Mouse (Mus musculus): ENCODE data around the gene Ifi27l2a.

Ifi27l2a gene

DNA sequence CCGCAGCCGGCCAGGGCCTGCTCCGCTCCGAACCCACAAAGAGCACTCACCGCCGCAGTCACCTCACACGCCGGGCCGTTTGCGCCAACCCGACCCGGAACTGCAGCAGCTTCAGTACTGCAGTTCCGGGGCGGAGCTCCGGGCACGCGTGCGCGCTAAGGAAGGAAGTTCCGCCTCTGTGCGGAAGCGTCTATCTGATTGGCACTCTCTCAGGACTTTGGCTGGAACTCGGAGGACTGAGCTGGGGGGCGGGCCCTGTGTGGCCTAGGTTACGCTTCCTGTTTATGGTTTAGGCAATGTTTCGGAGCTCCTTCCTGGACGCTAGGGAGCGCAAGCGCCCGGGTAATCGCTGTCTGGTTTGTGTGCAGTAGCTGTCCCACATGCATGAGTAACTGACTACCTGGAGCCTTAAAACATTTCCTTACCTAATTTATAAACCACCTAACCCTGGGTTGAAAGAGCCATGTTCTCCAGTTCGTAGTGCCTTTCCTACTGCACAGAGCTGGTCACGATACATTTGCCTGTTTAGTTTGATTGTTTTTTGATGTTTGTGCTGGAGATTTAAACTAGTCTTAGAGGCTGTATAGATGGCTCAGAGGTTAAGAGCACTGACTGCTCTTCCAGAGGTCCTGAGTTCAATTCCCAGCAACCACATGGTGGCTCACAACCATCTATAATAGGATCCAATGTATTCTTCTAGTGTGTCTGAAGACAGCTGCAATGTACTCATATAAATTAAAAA, 17.6 kb downstream of the Ifi27l2a start, which contains the start of gene Ddx24:
Gene Ddx24, minus strand, starts transcription at position 102 of the 742 bp plus-strand sequence.
- peak; percentile 99 for DNase-seq (ENCODE audit: low spot score)

DNA sequence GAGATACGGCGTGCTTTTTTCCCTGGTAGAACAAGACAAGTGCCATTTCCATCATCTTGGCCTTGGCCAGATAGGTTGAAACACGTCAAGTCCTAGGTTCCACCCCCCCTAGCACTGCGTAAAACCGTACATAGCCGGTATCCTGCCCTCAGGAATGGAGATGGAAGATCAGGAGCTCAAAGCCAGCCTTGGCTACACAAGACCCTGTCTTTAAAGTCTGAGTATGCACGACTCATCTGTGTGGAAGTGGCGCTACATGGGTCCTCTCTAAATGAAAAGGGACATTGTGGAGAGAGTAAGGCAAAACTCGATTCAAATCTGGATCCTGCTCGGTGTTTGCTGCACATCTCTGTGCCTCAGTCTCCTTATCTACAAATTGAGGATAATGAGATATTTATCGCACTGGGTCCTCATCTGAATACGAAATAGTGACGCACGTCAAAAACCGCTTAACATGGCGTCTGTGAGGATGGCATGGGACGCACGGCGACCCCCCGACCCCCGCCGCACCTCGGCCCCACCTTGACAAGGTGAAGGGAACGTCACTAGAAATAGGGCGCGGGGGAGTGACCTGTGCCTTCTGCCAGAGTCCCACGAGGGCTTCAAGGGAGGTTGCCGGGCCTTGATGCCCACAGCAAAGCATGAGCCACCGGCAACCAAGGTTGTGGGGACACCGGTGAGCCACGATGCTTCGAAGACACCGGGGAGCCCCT, 18.3 kb downstream of the Ifi27l2a start:
- no peak for DNase-seq (ENCODE audit: low spot score)

DNA sequence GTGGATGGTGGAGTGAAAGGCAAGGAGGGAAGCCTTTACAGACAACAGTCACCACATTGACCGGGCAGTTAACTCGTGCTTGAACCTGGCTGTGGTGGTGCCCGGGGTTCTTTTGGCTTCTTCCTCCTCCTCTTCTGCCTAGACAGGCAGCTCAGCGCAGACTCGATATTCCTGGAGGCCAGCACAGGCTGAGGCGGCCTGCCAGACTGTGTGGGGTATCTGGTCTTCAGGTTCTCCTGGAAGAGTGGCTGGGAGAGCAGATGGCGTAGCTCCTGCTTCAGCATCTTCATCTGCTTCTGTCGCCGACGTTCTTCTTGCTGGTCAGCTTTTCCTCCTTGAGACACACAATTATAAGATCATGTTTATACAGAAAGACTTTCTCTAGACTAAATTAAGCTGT, 35.3 kb downstream of the Ifi27l2a start:
- no peak for DNase-seq (ENCODE audit: low spot score)

DNA sequence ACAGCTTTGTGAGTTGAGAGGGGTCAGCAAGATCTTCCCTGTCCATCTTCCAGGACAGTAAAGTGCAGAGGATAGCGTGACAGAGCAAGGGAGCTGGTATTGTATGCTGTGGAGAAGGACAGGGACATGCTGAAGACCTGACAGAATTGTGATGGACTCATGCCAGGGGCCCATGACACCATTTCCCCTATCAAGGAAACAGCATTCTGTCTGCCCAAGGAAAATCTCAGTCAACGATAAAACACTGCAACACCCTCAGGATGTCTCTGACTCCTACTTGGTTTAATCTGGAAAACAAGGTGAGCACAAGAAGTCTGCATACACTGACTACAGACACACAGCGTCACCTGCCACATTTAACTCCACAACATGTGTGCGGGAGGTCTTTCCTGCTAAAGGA, 35.8 kb downstream of the Ifi27l2a start, which contains the start of gene 9330161L09Rik:
Gene 9330161L09Rik, minus strand, starts transcription at position 101 of the 400 bp plus-strand sequence.
- no peak for DNase-seq (ENCODE audit: low spot score)

DNA sequence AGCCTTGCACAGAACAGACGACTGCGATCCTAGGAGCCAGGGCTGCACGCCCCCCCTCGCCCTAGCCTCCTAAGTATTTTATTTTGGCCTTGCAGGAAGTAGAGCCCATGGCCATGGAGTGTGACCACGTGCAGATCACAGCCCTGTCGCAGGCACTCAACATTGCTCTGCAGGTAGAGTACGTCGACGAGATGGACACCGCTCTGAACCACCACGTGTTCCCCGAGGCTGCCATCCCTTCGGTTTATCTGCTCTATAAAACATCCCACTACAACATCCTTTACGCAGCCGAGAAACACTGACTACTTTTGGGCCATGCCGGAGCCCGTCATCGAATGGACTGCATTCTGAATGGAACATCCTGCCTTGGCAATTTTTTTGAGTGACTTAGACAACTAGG, 39.3 kb downstream of the Ifi27l2a start:
- DNase-seq (ENCODE audit: low spot score) = no peak

DNA sequence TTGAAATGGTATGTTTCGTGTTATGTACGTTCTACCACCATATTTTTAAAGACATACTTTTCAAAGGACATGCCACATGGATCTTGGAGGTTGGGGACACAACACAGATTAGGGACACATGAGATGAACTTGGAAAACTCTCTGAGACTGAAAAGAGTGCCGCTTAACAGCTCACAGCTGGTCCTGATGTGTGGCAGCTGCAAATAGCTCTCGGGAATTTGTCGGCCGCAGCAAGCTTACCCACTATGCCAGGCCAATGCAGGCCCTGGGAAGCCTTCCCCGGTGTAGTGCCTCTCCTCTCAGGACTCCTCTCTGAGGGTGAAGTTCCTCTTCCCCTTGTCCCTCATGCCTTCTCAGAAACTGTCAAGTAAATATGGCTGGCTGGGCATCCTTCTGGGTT, 46.7 kb downstream of the Ifi27l2a start:
- DNase-seq (ENCODE audit: low spot score) = no peak

DNA sequence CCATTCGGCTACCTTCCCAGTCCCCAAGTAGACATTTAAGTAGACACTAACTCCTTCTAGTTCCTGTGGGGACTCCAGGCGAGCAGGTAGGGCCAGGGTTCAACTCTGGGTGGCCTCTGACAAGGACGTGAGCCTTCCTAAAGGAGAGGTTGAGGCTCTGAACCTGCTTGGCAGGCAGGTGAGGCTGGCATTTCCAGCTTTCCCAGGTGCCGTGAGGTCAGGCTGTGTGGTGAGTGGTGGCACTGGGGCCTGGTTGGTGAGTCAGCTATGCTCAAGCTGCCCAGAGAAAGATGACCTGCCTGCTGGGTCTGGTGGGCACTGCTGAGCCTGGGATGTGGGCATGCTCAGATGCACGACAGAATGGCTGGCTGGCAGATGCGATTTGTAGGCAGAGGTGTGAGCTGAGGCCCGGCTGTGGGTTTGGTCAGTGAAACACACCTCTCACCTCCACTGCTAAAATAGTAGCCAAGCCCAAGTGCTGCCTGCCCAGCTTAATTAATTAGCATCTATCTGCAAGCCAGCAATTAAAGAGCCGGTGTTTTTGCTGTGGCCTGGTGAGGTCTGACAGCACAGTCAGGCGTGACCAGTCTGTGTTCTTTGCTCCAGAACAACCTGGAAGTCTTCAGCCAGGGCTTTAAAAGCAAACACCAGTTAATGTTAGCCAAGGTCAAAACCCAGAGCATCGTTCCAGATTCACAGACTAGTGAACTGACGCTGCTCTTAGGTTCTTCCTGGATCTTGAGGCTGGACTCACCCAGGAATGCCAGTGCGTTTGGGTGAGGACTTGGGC, 47.8 kb downstream of the Ifi27l2a start:
- DNase-seq (ENCODE audit: low spot score) = no peak

DNA sequence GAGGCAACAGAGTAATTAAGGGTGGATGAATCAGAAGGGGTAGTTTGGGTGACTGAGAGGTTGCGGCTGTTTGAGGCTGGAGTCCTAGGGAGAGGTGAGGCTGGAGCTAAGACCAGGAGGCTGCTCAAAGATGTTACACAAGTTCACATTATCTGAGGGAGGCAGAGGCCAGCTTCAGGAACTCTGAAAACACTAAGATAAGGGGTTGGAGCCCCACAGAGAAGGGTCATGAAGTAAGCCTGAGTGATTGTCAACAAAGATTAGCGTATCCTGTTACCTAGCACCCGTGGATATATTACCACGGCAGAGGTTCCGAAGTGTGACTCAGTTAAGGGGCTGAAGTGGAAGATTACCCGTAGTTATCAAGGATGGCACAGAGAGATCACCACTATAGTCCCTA, 50.0 kb downstream of the Ifi27l2a start:
- peak; percentile 35 for DNase-seq (ENCODE audit: low spot score)

Data from yolk sac, embryonic 10.5 days (tissue).